Mouse (Mus musculus): ENCODE results near the gene Cybrd1. TPM values are rescaled to one million over a fixed set of nuclear protein-coding genes. Genes with fewer than 3 reads are reported as not detected.
A peak's percentile ranks its signal among the peaks of the same experiment; 100 is the strongest.

Gene Cybrd1
- polyA plus RNA-seq, 1 experiment from 2014 or later = 1.0 TPM

DNA sequence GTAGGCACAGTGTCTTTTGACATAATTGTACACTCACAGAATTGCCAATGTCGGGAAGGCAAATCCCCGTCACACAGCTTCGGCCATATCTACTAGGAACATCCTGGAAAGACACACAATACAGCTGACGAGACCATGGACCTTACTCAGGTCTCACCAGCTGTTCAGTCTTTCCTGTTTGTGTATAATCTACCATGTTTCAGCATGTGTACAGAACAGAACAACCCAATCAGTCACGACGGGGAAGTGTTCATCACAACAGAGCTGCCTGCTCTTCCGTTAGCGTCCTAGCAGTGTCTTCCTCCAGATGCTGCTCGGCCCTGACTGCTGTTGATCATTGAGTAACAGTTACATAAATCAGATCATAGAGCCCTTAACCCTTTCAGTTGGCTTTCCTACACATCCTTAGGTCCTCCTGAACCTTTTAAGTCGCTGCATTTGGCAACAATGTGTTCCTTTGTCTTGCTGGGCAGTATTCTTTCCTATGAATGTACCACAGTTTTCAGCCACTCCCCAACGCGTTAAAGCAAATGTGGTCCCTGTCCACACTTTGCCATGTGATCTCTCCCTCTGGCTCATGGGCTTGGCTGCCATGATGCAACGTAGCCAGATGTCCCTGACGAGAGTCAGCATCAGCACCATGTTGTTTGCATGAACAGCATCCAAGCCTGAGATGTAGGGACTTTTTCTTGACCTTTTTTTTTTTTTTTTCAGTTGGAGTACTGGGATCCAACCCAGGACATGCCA is 12.1 kb upstream of the Cybrd1 start:
- ATAC-seq (replicated peaks; ENCODE audit: low FRiP score, low read depth) (no peak), DNase-seq (ENCODE audit: low spot score) (no peak)
- WGBS = 78% methylated on average over 14 of the region's 14 CpGs
- H3K9me3 ChIP-seq (replicated peaks; ENCODE audit: low read length) = no peaks in the 10 kb centered on the region
- no peaks in the 10 kb centered on the region for H3K27me3 ChIP-seq (ENCODE audit: insufficient read depth, low read length)
- TF ChIP-seq CTCF (IDR thresholded peaks at IDR 0.05; ENCODE audit: low read depth) = no peak
- H3K4me2 ChIP-seq (ENCODE audit: low read length) = no peak overlapping the region
- H3K36me3 ChIP-seq (ENCODE audit: insufficient read depth, low read length) = no peaks in the 10 kb centered on the region
- no peak overlapping the region for H3K27ac ChIP-seq
- no peaks in the 10 kb centered on the region for H3K4me1 ChIP-seq (replicated peaks; ENCODE audit: insufficient read depth, low read length)
- no peak overlapping the region for H3K4me3 ChIP-seq (replicated peaks; ENCODE audit: low read depth, low read length)
- no peak overlapping the region for H3K9ac ChIP-seq (ENCODE audit: low read depth, low read length)

GRCm38 (mm10) chr2:71107225-71107624 is 10.5 kb upstream of the Cybrd1 start:
- Histone ChIP-seq H3K27ac (no peak overlapping the region), H3K4me1 (replicated peaks; ENCODE audit: insufficient read depth, low read length) (no peaks in the 10 kb centered on the region), H3K9ac (ENCODE audit: low read depth, low read length) (no peak overlapping the region), H3K4me3 (replicated peaks; ENCODE audit: low read depth, low read length) (no peak overlapping the region), H3K4me2 (ENCODE audit: low read length) (no peak overlapping the region), H3K27me3 (ENCODE audit: insufficient read depth, low read length) (no peaks in the 10 kb centered on the region), H3K36me3 (ENCODE audit: insufficient read depth, low read length) (no peaks in the 10 kb centered on the region), H3K9me3 (replicated peaks; ENCODE audit: low read length) (no peaks in the 10 kb centered on the region)
- ATAC-seq (replicated peaks; ENCODE audit: low FRiP score, low read depth) = no peak
- WGBS = 70% methylated on average over 2 of the region's 2 CpGs
- TF ChIP-seq CTCF (IDR thresholded peaks at IDR 0.05; ENCODE audit: low read depth) = no peak
- DNase-seq (ENCODE audit: low spot score) = no peak

- Histone ChIP-seq H3K4me1 (replicated peaks; ENCODE audit: insufficient read depth, low read length) (no peaks in the 10 kb centered on the region), H3K9me3 (replicated peaks; ENCODE audit: low read length) (no peaks in the 10 kb centered on the region), H3K4me3 (replicated peaks; ENCODE audit: low read depth, low read length) (no peak overlapping the region), H3K9ac (ENCODE audit: low read depth, low read length) (no peak overlapping the region), H3K27ac (no peak overlapping the region), H3K4me2 (ENCODE audit: low read length) (no peak overlapping the region), H3K36me3 (ENCODE audit: insufficient read depth, low read length) (no peaks in the 10 kb centered on the region), H3K27me3 (ENCODE audit: insufficient read depth, low read length) (no peaks in the 10 kb centered on the region)
- DNase-seq (ENCODE audit: low spot score) (no peak), ATAC-seq (replicated peaks; ENCODE audit: low FRiP score, low read depth) (no peak)
- 75% methylated on average over 3 of the region's 3 CpGs for WGBS
- no peak for TF ChIP-seq CTCF (IDR thresholded peaks at IDR 0.05; ENCODE audit: low read depth)
Measured at GRCm38 (mm10) chr2:71108541-71108940, 9.2 kb upstream of the Cybrd1 start.

GRCm38 (mm10) chr2:71113489-71114171 is 4.1 kb upstream of the Cybrd1 start:
- WGBS = 75% methylated on average over 5 of the region's 6 CpGs
- H3K4me3 ChIP-seq (replicated peaks; ENCODE audit: low read depth, low read length) = no peak overlapping the region
- H3K36me3 ChIP-seq (ENCODE audit: insufficient read depth, low read length) = no peaks in the 10 kb centered on the region
- no peak overlapping the region for H3K27ac ChIP-seq
- no peak for ATAC-seq (replicated peaks; ENCODE audit: low FRiP score, low read depth)
- H3K4me1 ChIP-seq (replicated peaks; ENCODE audit: insufficient read depth, low read length) = no peaks in the 10 kb centered on the region
- H3K27me3 ChIP-seq (ENCODE audit: insufficient read depth, low read length) = no peaks in the 10 kb centered on the region
- no peaks in the 10 kb centered on the region for H3K9me3 ChIP-seq (replicated peaks; ENCODE audit: low read length)
- H3K9ac ChIP-seq (ENCODE audit: low read depth, low read length) = no peak overlapping the region
- DNase-seq (ENCODE audit: low spot score) = no peak
- H3K4me2 ChIP-seq (ENCODE audit: low read length) = no peak overlapping the region
- no peak for TF ChIP-seq CTCF (IDR thresholded peaks at IDR 0.05; ENCODE audit: low read depth)

DNA sequence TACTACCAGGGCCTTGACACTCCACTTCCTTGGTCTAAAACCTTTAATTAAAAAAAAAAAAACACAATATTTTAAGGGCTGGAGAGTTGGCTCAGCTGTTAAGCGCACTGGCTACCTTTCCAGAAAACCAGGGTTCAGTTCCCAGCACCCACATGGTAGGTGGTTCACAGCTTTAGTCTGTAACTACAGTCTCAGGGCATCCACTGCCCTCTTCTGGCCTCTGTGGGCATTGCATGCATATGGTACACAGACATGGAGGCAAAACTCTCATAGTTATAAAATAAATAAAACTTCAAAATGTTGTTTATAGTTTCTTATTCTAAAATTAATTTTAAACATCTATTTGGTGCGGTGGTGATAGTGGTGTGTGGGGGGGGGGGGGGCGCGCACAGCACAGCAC is 1.6 kb upstream of the Cybrd1 start:
- ATAC-seq (replicated peaks; ENCODE audit: low FRiP score, low read depth) (no peak), DNase-seq (ENCODE audit: low spot score) (no peak)
- H3K4me3 ChIP-seq (replicated peaks; ENCODE audit: low read depth, low read length) = no peak overlapping the region
- peak; percentile 36; the same call in 1 of the 2 replicates for TF ChIP-seq CTCF (IDR thresholded peaks at IDR 0.05; ENCODE audit: low read depth)
- no peaks in the 10 kb centered on the region for H3K9me3 ChIP-seq (replicated peaks; ENCODE audit: low read length)
- H3K9ac ChIP-seq (ENCODE audit: low read depth, low read length) = no peak overlapping the region
- no peaks in the 10 kb centered on the region for H3K4me1 ChIP-seq (replicated peaks; ENCODE audit: insufficient read depth, low read length)
- H3K27ac ChIP-seq = no peak overlapping the region
- H3K27me3 ChIP-seq (ENCODE audit: insufficient read depth, low read length) = no peaks in the 10 kb centered on the region
- no peak overlapping the region for H3K4me2 ChIP-seq (ENCODE audit: low read length)
- no peaks in the 10 kb centered on the region for H3K36me3 ChIP-seq (ENCODE audit: insufficient read depth, low read length)
- 95% methylated on average over 4 of the region's 4 CpGs for WGBS

GRCm38 (mm10) chr2:71120844-71121243 is 3.1 kb downstream of the Cybrd1 start:
- no peaks in the 10 kb centered on the region for H3K4me1 ChIP-seq (replicated peaks; ENCODE audit: insufficient read depth, low read length)
- no peak overlapping the region for H3K27ac ChIP-seq
- no peak overlapping the region for H3K4me3 ChIP-seq (replicated peaks; ENCODE audit: low read depth, low read length)
- H3K36me3 ChIP-seq (ENCODE audit: insufficient read depth, low read length) = no peaks in the 10 kb centered on the region
- ATAC-seq (replicated peaks; ENCODE audit: low FRiP score, low read depth) = no peak
- no peaks in the 10 kb centered on the region for H3K27me3 ChIP-seq (ENCODE audit: insufficient read depth, low read length)
- no peaks in the 10 kb centered on the region for H3K9me3 ChIP-seq (replicated peaks; ENCODE audit: low read length)
- DNase-seq (ENCODE audit: low spot score) = no peak
- H3K9ac ChIP-seq (ENCODE audit: low read depth, low read length) = no peak overlapping the region
- H3K4me2 ChIP-seq (ENCODE audit: low read length) = no peak overlapping the region
- WGBS = 93% methylated on average over 10 of the region's 10 CpGs
- no peak for TF ChIP-seq CTCF (IDR thresholded peaks at IDR 0.05; ENCODE audit: low read depth)

Measured in kidney, postnatal 0 days (tissue).